Mouse (Mus musculus): Measurements from ENCODE around the gene Insl3. TPM values are rescaled to one million over a fixed set of nuclear protein-coding genes. Genes with fewer than 3 reads are reported as not detected.
"Not testable (repeated sequence)": the region's sequence is repeated elsewhere in the genome, so short reads cannot be mapped to it uniquely, and the experiment has no call there.

The Insl3 gene
- polyA plus RNA-seq, 1 experiment from 2014 or later = 2.0 TPM

DNA sequence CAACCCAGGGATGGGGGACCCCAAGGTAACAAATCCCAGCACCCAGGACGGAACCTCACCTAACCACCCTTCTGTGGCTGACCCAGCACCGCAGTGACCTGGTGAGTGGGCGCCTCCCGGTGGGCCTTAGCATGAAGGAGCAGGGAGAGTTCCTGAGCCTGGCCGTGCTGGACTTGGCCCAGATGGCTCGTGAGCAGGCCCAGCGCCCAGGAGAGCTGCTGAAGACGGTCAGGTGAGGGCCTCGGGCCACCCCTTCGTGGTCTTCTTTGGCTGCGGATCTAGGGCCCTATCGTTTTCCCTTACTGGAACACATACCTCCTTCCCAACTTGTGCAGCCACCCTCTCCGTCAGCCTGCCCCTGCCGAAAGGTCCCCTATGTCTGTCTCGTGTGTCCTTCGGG is 9.9 kb upstream of the Insl3 start:
- no peak overlapping the region for H3K27ac ChIP-seq
- H3K27me3 ChIP-seq (replicated peaks) = peaks cover 59% of the 10 kb centered on the region
- ATAC-seq (ENCODE audit: insufficient read depth, low FRiP score, low read depth) = no peak
- no peak overlapping the region for H3K9ac ChIP-seq
- H3K36me3 ChIP-seq = no peaks in the 10 kb centered on the region
- peak overlapping the region; percentile 32 for H3K4me3 ChIP-seq (replicated peaks)
- H3K4me1 ChIP-seq = peaks cover 14% of the 10 kb centered on the region
- H3K9me3 ChIP-seq = no peaks in the 10 kb centered on the region
- WGBS = 36% methylated on average over 16 of the region's 16 CpGs
- peak overlapping the region; percentile 58 for H3K4me2 ChIP-seq

DNA sequence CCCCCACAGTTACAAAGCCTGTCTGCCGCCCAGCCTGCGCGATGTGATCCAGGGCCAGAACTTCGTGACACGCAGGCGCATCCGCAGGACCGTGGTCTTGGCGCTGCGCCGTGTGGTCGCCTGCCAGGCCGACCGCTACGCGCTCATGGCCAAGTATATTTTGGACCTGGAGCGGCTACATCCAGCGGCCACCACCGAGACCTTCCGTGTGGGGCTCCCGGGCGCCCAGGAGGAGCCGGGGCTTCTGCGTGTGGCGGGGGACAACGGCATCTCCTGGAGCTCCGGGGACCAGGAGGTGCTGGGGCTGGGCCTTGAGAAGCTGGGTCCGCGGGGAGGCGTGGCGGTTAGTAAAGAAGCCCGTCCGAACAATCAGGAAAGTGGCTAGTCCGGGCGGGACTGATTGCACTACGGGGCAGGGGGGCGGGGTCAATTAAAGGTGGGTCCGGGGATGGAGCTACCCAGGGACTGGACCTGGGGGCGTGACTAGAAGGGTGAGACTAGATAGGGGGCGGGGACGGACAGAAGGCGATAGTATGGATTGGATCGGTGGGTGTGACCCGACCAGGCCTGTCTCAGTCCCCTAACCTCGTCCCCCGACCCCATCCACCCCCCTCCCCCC is 9.4 kb upstream of the Insl3 start:
- peaks cover 14% of the 10 kb centered on the region for H3K4me1 ChIP-seq
- H3K36me3 ChIP-seq = no peaks in the 10 kb centered on the region
- no peaks in the 10 kb centered on the region for H3K9me3 ChIP-seq
- peak overlapping the region; percentile 32 for H3K4me3 ChIP-seq (replicated peaks)
- H3K27ac ChIP-seq = no peak overlapping the region
- H3K4me2 ChIP-seq = peak overlapping the region; percentile 58
- ATAC-seq (ENCODE audit: insufficient read depth, low FRiP score, low read depth) = peak; percentile 15; the same call in 1 of the 2 replicates
- peaks cover 65% of the 10 kb centered on the region for H3K27me3 ChIP-seq (replicated peaks)
- 12% methylated on average over 46 of the region's 46 CpGs for WGBS
- 0 out of 2 replicates have a peak overlapping the region, but pooled peaks have one; percentile 8 for H3K9ac ChIP-seq

DNA sequence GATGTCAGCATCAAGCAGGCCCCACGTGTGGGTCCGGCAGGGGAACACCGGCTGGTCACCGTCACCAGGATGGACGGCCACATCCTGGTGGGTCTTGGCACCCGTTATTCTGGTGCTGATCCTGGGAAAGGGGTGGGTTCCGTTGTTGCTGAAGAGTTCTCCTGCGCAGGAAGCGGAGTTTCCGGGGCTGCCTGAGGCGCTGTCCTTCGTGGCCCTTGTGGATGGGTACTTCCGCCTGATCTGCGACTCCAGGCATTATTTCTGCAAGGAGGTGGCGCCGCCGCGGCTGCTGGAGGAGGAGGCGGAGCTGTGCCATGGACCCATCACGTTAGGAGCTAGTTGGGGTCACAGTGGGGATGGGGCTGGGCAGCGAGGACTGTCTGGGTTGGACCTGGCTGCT is 8.5 kb upstream of the Insl3 start:
- H3K27me3 ChIP-seq (replicated peaks) = peaks cover 73% of the 10 kb centered on the region
- WGBS = 21% methylated on average over 21 of the region's 21 CpGs
- H3K9ac ChIP-seq = no peak overlapping the region
- no peaks in the 10 kb centered on the region for H3K9me3 ChIP-seq
- H3K4me3 ChIP-seq (replicated peaks) = no peak overlapping the region
- H3K36me3 ChIP-seq = no peaks in the 10 kb centered on the region
- H3K27ac ChIP-seq = no peak overlapping the region
- H3K4me2 ChIP-seq = peak overlapping the region; percentile 0; the same call in 1 of the 2 replicates
- peaks cover 19% of the 10 kb centered on the region for H3K4me1 ChIP-seq
- ATAC-seq (ENCODE audit: insufficient read depth, low FRiP score, low read depth) = no peak

DNA sequence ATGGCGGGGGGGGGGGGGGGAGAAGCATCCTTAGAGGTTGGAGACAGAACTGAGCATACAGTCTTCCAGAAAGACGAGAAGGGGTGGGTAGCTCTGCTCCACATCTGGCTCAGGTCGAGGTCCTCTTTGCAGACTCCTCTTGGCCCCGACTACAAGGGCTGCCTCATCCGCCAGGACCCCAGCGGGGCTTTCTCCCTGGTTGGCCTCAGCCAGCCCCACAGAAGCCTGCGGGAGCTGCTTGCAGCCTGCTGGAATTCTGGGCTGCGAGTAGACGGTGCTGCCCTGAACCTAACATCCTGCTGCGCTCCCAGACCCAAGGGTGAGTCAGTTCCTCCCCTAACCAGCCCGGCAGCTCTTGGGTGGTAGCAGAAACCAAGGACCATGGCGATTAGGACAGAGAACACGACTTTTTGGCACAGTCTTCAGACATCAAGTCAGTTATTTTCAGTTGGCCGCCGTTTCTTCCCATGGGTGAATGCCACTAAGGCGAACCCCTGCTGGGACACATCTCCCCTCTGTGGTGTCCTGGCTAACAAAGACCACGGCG is 7.6 kb upstream of the Insl3 start:
- 25% methylated on average over 18 of the region's 18 CpGs for WGBS
- ATAC-seq (ENCODE audit: insufficient read depth, low FRiP score, low read depth) = no peak
- H3K4me3 ChIP-seq (replicated peaks) = no peak overlapping the region
- H3K4me1 ChIP-seq = peaks cover 29% of the 10 kb centered on the region
- no peak overlapping the region for H3K4me2 ChIP-seq
- H3K36me3 ChIP-seq = no peaks in the 10 kb centered on the region
- no peaks in the 10 kb centered on the region for H3K9me3 ChIP-seq
- peaks cover 82% of the 10 kb centered on the region for H3K27me3 ChIP-seq (replicated peaks)
- no peak overlapping the region for H3K9ac ChIP-seq
- H3K27ac ChIP-seq = no peak overlapping the region

DNA sequence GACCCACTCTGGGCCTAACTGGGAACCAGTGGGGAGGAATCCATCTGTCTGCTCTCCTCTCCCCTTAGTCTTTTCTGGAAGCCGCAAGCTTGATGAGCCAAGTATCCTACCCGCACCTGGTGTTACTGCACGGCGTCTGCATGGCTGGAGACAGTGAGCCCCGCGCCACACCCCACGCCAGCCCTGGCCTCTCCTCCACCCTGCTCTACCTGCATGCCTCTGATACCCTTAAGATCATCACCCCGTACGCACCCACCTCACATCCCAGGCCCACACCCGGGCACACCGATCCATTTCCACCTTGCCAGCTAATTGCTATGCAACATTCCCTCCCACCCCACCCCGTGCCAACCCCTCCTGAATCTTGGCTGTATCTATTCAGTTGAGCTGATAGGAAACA is 6.2 kb upstream of the Insl3 start:
- 67% methylated on average over 12 of the region's 12 CpGs for WGBS
- Histone ChIP-seq H3K27ac (no peak overlapping the region), H3K4me1 (peaks cover 39% of the 10 kb centered on the region), H3K27me3 (replicated peaks) (peaks cover 96% of the 10 kb centered on the region), H3K9ac (no peak overlapping the region), H3K4me3 (replicated peaks) (no peak overlapping the region), H3K36me3 (no peaks in the 10 kb centered on the region), H3K4me2 (no peak overlapping the region), H3K9me3 (no peaks in the 10 kb centered on the region)
- no peak for ATAC-seq (ENCODE audit: insufficient read depth, low FRiP score, low read depth)

DNA sequence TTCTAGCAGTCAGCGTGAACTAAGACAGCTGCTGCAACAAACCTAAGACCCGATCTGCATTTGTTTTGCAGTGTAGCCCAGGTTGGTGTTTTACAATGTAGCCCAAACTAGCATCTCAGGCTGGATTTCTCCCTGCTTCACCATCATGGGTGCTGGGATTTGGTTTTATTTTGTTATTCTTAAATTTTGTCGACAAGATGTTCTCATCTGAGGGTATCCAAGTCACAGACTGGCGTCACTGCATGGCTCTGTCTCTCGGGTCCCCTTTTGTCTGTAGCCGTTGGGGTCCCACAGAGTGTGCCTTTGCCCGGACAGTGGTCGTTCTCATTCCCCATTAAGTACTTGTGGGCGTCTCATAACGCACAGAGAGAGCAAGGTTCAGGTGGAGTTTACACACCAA is 4.3 kb upstream of the Insl3 start:
- Histone ChIP-seq H3K36me3 (no peaks in the 10 kb centered on the region), H3K9me3 (no peaks in the 10 kb centered on the region), H3K27me3 (replicated peaks) (peaks cover 98% of the 10 kb centered on the region), H3K9ac (no peak overlapping the region), H3K4me2 (no peak overlapping the region), H3K4me3 (replicated peaks) (no peak overlapping the region), H3K4me1 (peaks cover 33% of the 10 kb centered on the region), H3K27ac (no peak overlapping the region)
- ATAC-seq (ENCODE audit: insufficient read depth, low FRiP score, low read depth) = no peak
- WGBS = 27% methylated on average over 10 of the region's 10 CpGs

DNA sequence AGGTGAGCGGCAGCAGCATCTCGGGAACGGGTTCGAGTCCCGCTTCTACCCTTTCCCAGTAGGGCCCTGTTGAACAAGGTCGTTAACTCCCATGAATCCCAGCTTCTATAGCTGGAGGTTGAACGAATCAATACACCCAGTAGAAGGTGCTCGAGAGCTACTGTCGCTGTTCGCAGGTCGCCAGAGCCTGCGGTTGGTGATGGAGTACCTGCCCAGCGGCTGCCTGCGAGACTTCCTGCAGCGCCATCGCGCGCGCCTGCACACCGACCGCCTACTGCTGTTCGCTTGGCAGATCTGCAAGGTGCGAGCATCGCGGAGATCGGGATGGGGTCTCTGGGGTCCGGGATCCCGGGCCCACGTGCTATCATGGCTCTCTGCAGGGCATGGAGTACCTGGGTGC is 3.4 kb upstream of the Insl3 start:
- Histone ChIP-seq H3K9ac (no peak overlapping the region), H3K4me2 (peak overlapping the region; percentile 50), H3K4me3 (replicated peaks) (peak overlapping the region; percentile 20), H3K4me1 (peaks cover 30% of the 10 kb centered on the region), H3K9me3 (no peaks in the 10 kb centered on the region), H3K27me3 (replicated peaks) (peaks cover 99% of the 10 kb centered on the region), H3K36me3 (no peaks in the 10 kb centered on the region), H3K27ac (no peak overlapping the region)
- 11% methylated on average over 29 of the region's 29 CpGs for WGBS
- no peak for ATAC-seq (ENCODE audit: insufficient read depth, low FRiP score, low read depth)

DNA sequence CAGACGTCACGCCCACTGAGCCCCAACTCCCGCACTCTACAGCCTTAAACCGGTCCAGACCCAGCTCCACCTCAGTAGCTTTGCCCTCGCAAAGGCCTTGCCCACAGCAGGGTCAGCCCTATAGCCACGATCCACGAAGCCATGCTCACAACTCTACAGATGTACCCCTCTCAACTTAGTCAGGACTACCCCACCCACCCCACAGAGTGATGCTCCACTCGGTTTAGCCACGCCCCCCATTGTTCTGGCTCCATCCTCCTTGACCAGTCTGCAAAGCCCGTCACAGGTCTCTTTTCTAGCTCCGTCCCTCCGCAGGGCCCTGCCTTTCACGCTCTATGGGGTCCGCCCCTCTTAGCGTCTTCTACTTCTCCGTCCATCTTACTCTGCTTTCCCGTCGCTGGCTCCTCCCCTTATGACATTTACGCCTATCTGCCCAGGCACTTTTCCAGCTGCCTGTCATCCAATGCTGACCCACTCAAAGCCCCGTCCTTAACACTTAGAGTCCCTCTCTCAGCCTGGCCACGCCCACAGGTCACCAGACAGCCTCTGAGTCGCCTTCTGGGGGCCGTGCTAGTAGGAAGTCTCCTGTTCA is 2.8 kb upstream of the Insl3 start:
- H3K9me3 ChIP-seq = no peaks in the 10 kb centered on the region
- H3K36me3 ChIP-seq = no peaks in the 10 kb centered on the region
- peaks cover 30% of the 10 kb centered on the region for H3K4me1 ChIP-seq
- no peak overlapping the region for H3K9ac ChIP-seq
- ATAC-seq (ENCODE audit: insufficient read depth, low FRiP score, low read depth) = peak; percentile 32; the same call in 1 of the 2 replicates
- H3K27ac ChIP-seq = no peak overlapping the region
- peaks cover 100% of the 10 kb centered on the region for H3K27me3 ChIP-seq (replicated peaks)
- H3K4me2 ChIP-seq = peak overlapping the region; percentile 50
- whole genome bisulfite sequencing = 4% methylated on average over 23 of the region's 23 CpGs
- H3K4me3 ChIP-seq (replicated peaks) = peak overlapping the region; percentile 20

DNA sequence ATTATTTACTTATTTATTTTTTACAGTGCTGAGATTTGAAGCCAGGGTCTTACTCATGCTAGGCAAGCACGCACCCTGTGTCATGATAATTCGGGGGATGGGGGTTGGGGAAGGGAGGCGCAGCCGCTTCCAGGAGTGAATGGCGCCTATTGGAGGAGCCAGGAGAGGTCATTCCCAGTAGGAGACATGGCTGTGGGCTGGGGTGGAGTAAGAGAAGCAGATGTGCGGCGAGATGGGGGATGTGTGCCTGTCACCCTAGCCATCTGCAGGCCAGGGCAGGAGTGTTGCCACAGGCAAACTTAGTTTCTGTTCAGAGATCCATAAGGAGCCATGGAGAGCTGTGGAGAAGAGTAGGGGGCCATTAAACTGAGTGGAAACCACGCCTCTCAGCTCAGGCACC is 1.4 kb upstream of the Insl3 start:
- H3K4me2 ChIP-seq = no peak overlapping the region
- WGBS = 7% methylated on average over 8 of the region's 8 CpGs
- H3K27me3 ChIP-seq (replicated peaks) = peaks cover 100% of the 10 kb centered on the region

DNA sequence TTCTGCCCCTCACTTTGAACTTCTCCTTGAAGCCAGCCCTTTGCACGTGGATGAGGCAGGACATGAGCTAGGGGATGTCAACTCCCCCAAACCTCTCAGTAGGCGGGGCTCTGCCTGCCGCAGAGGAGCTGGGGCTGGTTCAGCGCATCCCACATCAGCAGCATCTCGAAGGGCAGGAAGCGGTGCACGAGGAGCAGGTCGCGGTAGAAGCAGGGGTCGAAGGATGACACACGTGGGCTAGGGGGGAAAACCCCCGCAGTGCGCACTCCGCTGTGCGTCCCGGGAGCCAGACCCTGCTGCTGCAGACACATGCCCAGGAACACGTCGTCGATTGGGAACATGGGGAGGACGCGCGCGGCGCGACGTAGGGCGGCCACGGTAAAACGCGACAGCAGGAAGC is 3.5 kb downstream of the Insl3 start:
- Histone ChIP-seq H3K9me3 (no peaks in the 10 kb centered on the region), H3K36me3 (no peaks in the 10 kb centered on the region), H3K4me1 (peaks cover 11% of the 10 kb centered on the region; the same call in 1 of the 2 replicates), H3K4me3 (replicated peaks) (no peak overlapping the region), H3K9ac (no peak overlapping the region), H3K4me2 (no peak overlapping the region), H3K27me3 (replicated peaks) (peaks cover 81% of the 10 kb centered on the region), H3K27ac (no peak overlapping the region)
- WGBS = 9% methylated on average over 30 of the region's 30 CpGs
- no peak for ATAC-seq (ENCODE audit: insufficient read depth, low FRiP score, low read depth)

More for the DNA sequence above, 1.4 kb upstream of the Insl3 start:
- H3K27ac ChIP-seq = no peak overlapping the region
- H3K4me1 ChIP-seq = peaks cover 26% of the 10 kb centered on the region
- no peak for ATAC-seq (ENCODE audit: insufficient read depth, low FRiP score, low read depth)
- H3K9ac ChIP-seq = no peak overlapping the region
- H3K9me3 ChIP-seq = no peaks in the 10 kb centered on the region
- no peaks in the 10 kb centered on the region for H3K36me3 ChIP-seq
- H3K4me3 ChIP-seq (replicated peaks) = no peak overlapping the region

DNA sequence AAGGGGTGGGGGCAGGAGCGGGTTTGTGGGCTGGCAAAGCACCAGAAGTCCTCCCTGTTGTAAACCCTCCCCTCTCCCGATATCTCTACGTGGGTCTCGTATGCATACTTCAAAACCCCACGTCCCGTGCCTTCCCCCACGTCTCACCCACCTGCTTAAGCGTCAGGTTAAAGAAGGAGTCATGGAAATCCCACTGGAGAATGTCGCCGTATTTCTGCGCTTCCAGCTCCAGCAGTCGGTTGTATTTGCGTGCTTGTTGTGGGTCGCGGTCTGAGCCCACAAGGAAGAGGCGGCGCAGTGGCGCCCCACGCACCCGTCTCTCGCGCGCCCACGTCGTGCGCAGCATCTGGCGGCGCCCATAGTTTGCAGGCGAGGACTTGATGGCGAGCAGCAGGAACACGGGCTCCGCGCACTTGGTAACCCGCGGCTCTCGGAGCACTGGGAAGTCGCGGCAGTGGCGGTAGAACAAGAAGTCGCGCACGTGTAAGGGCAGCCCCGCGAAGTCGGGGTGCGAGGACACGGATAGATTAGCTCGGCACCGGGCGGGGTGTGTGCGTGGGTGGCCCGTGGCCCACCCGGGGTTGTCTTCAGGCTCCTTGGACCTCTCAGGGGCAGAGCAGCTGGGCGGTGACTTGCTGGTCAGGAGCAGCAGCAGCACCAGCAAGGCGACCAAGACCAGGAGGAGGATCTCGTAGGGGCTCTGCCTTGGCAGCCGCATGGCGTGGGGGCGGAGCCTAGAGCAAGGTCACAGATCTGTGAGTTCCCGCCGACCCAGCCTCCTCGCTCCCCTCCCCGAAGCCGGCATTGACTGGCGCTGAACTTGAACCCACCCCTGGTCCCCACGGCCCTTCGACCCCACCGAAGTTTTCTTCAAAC is 4.4 kb downstream of the Insl3 start:
- Histone ChIP-seq H3K4me1 (peaks cover 8% of the 10 kb centered on the region; the same call in 1 of the 2 replicates), H3K9ac (no peak overlapping the region), H3K4me2 (peak overlapping the region; percentile 34), H3K9me3 (no peaks in the 10 kb centered on the region), H3K27ac (no peak overlapping the region), H3K36me3 (no peaks in the 10 kb centered on the region), H3K4me3 (replicated peaks) (peak overlapping the region; percentile 5; the same call in 1 of the 2 replicates), H3K27me3 (replicated peaks) (peaks cover 72% of the 10 kb centered on the region)
- 11% methylated on average over 68 of the region's 68 CpGs for WGBS
- no peak for ATAC-seq (ENCODE audit: insufficient read depth, low FRiP score, low read depth)

DNA sequence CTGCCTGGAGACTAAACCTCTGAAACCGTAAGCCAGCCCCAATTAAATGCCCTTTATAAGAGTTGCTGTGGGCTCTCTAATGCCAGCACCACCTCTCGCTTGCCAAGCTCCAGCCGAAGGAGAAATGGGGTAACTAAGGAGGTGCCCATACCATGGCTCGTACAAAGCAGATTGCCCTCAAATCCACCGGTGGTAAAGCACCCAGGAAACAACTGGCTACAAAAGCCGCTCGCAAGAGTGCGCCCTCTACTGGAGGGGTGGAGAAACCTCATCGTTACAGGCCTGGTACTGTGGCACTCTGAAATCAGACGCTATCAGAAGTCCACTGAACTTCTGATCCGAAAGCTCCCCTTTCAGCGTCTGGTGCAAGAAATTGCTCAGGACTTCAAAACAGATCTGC is 6.4 kb downstream of the Insl3 start:
- H3K36me3 ChIP-seq; ATAC-seq (ENCODE audit: insufficient read depth, low FRiP score, low read depth); H3K27ac ChIP-seq; H3K9ac ChIP-seq; H3K4me2 ChIP-seq; H3K9me3 ChIP-seq; H3K4me3 ChIP-seq (replicated peaks); H3K4me1 ChIP-seq: not testable (repeated sequence)
- WGBS = 64% methylated on average over 12 of the region's 12 CpGs
- peaks cover 60% of the 10 kb centered on the region for H3K27me3 ChIP-seq (replicated peaks)

Data from stomach, embryonic 15.5 days (tissue).